Mouse (Mus musculus) midbrain, embryonic 13.5 days (tissue): ENCODE results near the gene Gm3415. TPM values are rescaled to one million over a fixed set of nuclear protein-coding genes. Genes with fewer than 3 reads are reported as not detected.
"Not testable (repeated sequence)": the region's sequence is repeated elsewhere in the genome, so short reads cannot be mapped to it uniquely, and the experiment has no call there.

Experiments used
- ATAC-seq: fragments of 200-750 bp; cut with Nextera tagmentation; 2 replicates; pipeline ENCODE4 v1.8.0; 2017; ENCODE audit warnings: mild to moderate bottlenecking, moderate TSS enrichment, moderate library complexity
- H3K27ac ChIP-seq: fragments of 300-500 bp; sonication (generic); 2 replicates; pipeline ENCODE4 v1.5.1; 2015; ENCODE audit warnings: inconsistent platforms, mild to moderate bottlenecking, moderate library complexity
- H3K27me3 ChIP-seq: fragments of 300-500 bp; sonication (generic); 2 replicates; pipeline ENCODE4 v1.6.1; 2015; ENCODE audit warnings: mild to moderate bottlenecking, inconsistent platforms
- H3K36me3 ChIP-seq: fragments of 300-500 bp; sonication (generic); 2 replicates; pipeline ENCODE4 v1.6.1; 2015; ENCODE audit warnings: mild to moderate bottlenecking, inconsistent platforms
- H3K4me1 ChIP-seq: fragments of 300-500 bp; sonication (generic); replicated peaks from 2 replicates; pipeline ENCODE4 v1.6.1; 2015; ENCODE audit warnings: inconsistent platforms
- H3K4me2 ChIP-seq: fragments of 300-500 bp; sonication (generic); replicated peaks from 2 replicates; pipeline ENCODE4 v1.6.1; 2015; ENCODE audit warnings: moderate library complexity, mild to moderate bottlenecking, inconsistent platforms
- H3K4me3 ChIP-seq: fragments of 300-500 bp; sonication (generic); replicated peaks from 2 replicates; pipeline ENCODE4 v1.5.1; 2015; ENCODE audit warnings: mild to moderate bottlenecking, inconsistent platforms
- H3K9ac ChIP-seq: fragments of 300-500 bp; sonication (generic); replicated peaks from 2 replicates; pipeline ENCODE4 v1.6.1; 2015; ENCODE audit warnings: mild to moderate bottlenecking, inconsistent platforms
- H3K9me3 ChIP-seq: fragments of 300-500 bp; sonication (generic); 2 replicates; pipeline ENCODE4 v1.6.1; 2016; ENCODE audit warnings: mild to moderate bottlenecking, inconsistent platforms
- WGBS: fragments of 180-500 bp; shearing (Covaris S2); methylation state at CpG from one replicate; pipeline ENCODE4 v1.1.7; 2015; 5-methylcytosine and 5-hydroxymethylcytosine counted together
- polyA plus RNA-seq: library from polyadenylated mRNA; unstranded; fragments of >200 nt; fragmentation: Nextera tagmentation; extraction: Ambion mirVana; gene quantifications from 2 replicates; pipeline ENCODE4 v1.2.1, GENCODE M21; 2015

Gm3415 gene
- polyA plus RNA-seq: not detected in 2 replicates

DNA sequence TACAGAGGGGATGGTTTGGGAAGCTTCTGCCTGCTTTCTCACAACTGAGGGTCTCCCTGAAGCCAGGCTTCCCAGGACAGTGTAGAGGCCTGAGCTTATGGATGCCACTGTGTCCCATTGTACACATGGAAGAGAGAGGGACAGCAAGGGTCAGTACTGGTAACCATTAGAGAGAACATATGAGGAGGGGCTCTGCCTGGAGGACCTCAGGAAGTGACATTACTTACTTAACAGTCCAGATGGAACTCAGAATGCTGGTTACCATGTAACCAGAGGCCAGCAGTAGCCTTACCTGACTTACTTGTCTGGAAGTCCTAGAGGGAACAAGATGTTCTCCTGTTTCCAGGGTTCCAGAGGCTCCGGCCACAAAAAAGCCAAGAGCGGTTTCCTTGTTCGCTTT is at the start of gene Gm3415:
Gene Gm3415, plus strand, starts transcription at position 301 of the 400 bp plus-strand sequence.
- not testable (repeated sequence) for H3K9me3 ChIP-seq, H3K4me1 ChIP-seq, ATAC-seq, H3K4me2 ChIP-seq, H3K36me3 ChIP-seq, H3K4me3 ChIP-seq, H3K9ac ChIP-seq, H3K27ac ChIP-seq, H3K27me3 ChIP-seq
- WGBS: no CpG with 5 or more reads among the region's 3 CpGs

DNA sequence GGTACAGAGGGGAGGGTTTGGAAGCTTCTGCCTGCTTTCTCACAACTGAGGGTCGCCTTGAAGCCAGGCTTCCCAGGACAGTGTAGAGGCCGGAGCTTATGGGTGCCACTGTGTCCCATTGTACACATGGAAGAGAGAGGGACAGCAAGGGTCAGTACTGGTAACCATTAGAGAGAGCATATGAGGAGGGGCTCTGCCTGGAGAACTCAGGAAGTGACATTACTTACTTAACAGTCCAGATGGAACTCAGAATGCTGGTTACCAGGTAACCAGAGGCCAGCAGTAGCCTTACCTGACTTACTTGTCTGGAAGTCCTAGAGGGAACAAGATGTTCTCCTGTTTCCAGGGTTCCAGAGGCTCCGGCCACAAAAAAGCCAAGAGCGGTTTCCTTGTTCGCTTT is 42.1 kb upstream of the Gm3415 start, which contains the start of gene Gm3402:
Gene Gm3402, plus strand, starts transcription at position 301 of the 400 bp plus-strand sequence.
- H3K9ac ChIP-seq, H3K4me1 ChIP-seq, H3K27me3 ChIP-seq, H3K9me3 ChIP-seq, H3K4me2 ChIP-seq, H3K36me3 ChIP-seq, H3K27ac ChIP-seq, H3K4me3 ChIP-seq, ATAC-seq: not testable (repeated sequence)
- no CpG with 5 or more reads among the region's 5 CpGs for WGBS

DNA sequence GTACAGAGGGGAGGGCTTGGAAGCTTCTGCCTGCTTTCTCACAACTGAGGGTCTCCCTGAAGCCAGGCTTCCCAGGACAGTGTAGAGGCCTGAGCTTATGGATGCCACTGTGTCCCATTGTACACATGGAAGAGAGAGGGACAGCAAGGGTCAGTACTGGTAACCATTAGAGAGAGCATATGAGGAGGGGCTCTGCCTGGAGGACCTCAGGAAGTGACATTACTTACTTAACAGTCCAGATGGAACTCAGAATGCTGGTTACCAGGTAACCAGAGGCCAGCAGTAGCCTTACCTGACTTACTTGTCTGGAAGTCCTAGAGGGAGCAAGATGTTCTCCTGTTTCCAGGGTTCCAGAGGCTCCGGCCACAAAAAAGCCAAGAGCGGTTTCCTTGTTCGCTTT is 30.4 kb upstream of the Gm3415 start, which contains the start of gene Gm3404:
Gene Gm3404, plus strand, starts transcription at position 301 of the 400 bp plus-strand sequence.
- ATAC-seq, H3K4me2 ChIP-seq, H3K27ac ChIP-seq, H3K27me3 ChIP-seq, H3K9me3 ChIP-seq, H3K9ac ChIP-seq, H3K4me3 ChIP-seq, H3K4me1 ChIP-seq, H3K36me3 ChIP-seq: not testable (repeated sequence)
- WGBS: 84% methylated on average over 3 of the region's 3 CpGs

DNA sequence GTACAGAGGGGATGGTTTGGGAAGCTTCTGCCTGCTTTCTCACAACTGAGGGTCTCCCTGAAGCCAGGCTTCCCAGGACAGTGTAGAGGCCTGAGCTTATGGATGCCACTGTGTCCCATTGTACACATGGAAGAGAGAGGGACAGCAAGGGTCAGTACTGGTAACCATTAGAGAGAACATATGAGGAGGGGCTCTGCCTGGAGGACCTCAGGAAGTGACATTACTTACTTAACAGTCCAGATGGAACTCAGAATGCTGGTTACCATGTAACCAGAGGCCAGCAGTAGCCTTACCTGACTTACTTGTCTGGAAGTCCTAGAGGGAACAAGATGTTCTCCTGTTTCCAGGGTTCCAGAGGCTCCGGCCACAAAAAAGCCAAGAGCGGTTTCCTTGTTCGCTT is 18.6 kb upstream of the Gm3415 start, which contains the start of gene Gm3409:
Gene Gm3409, plus strand, starts transcription at position 301 of the 400 bp plus-strand sequence.
- H3K4me3 ChIP-seq, H3K4me1 ChIP-seq, H3K9ac ChIP-seq, H3K27ac ChIP-seq, H3K4me2 ChIP-seq, H3K9me3 ChIP-seq, H3K36me3 ChIP-seq, H3K27me3 ChIP-seq, ATAC-seq: not testable (repeated sequence)
- WGBS: 90% methylated on average over 3 of the region's 3 CpGs

DNA sequence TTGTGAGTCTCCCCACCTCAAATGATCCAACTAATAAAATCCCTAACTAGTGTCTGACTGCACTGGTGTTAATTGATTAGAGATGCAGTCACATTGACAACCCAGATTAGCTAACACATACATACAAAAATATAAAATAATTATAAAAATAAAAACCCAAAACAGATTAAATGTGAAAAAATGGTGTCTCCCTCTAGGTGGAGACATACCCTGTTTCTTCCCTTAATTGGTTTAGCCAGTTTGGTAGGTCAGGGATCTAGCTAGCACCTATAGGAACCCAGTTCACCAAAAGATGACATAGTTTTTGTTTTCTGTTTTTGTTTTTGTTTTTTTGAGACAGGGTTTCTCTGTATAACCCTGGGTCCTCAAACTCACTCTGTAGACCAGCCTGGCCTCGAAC is 8.3 kb downstream of the Gm3415 start:
- no peaks in the 10 kb centered on the region for H3K27me3 ChIP-seq
- H3K27ac ChIP-seq: no peak overlapping the region
- no peak overlapping the region for H3K4me2 ChIP-seq
- H3K36me3 ChIP-seq: no peaks in the 10 kb centered on the region
- WGBS: 83% methylated on average over 1 of the region's 1 CpGs
- H3K4me1 ChIP-seq: no peaks in the 10 kb centered on the region
- H3K9me3 ChIP-seq: no peaks in the 10 kb centered on the region
- no peak overlapping the region for H3K9ac ChIP-seq
- ATAC-seq: no peak
- no peak overlapping the region for H3K4me3 ChIP-seq

DNA sequence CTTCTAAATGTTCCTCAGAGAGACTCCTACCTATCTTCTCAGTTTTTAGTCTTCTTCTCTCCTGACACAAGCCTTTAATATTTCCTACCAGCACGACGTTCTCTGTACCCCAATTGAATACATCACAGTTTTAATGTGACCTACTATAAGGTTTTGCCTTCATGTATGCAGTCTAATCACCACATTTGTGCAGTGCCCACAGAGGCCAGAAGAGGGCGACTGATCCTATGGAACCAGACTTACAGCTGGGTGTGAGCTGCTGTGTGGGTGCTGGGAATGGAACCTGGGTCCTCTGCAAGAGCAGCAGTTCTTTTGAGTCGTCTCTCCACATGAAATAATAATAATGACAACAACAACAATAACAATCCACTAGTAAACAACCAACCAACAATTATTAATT is 11.1 kb downstream of the Gm3415 start:
- H3K36me3 ChIP-seq: no peaks in the 10 kb centered on the region
- H3K9ac ChIP-seq: no peak overlapping the region
- H3K9me3 ChIP-seq: no peaks in the 10 kb centered on the region
- WGBS: 61% methylated on average over 4 of the region's 4 CpGs
- no peak for ATAC-seq
- no peaks in the 10 kb centered on the region for H3K4me1 ChIP-seq
- no peak overlapping the region for H3K4me2 ChIP-seq
- H3K27me3 ChIP-seq: no peaks in the 10 kb centered on the region
- H3K4me3 ChIP-seq: no peak overlapping the region
- no peak overlapping the region for H3K27ac ChIP-seq

DNA sequence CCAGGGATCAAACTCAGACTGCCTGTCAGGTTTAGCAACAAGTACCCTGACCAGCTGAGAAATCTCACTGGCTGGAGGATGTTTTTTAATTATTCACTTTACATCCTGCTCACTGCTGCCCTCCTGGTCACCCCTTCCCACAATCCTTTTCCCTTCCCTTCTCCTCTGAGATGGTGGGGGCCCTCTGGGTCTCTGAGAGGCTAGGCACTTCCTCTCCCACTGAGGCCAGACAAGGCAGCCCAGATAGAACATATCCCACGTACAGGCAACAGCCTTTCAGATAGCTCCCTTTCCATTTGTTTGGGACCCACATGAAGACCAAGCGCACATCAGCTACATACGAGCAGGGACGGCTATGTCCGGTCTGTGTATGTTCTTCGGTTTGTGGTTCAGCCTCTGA is 14.2 kb downstream of the Gm3415 start:
- not testable (repeated sequence) for H3K9ac ChIP-seq, ATAC-seq, H3K27ac ChIP-seq, H3K9me3 ChIP-seq, H3K27me3 ChIP-seq, H3K4me3 ChIP-seq, H3K36me3 ChIP-seq, H3K4me2 ChIP-seq, H3K4me1 ChIP-seq
- 90% methylated on average over 6 of the region's 6 CpGs for WGBS

DNA sequence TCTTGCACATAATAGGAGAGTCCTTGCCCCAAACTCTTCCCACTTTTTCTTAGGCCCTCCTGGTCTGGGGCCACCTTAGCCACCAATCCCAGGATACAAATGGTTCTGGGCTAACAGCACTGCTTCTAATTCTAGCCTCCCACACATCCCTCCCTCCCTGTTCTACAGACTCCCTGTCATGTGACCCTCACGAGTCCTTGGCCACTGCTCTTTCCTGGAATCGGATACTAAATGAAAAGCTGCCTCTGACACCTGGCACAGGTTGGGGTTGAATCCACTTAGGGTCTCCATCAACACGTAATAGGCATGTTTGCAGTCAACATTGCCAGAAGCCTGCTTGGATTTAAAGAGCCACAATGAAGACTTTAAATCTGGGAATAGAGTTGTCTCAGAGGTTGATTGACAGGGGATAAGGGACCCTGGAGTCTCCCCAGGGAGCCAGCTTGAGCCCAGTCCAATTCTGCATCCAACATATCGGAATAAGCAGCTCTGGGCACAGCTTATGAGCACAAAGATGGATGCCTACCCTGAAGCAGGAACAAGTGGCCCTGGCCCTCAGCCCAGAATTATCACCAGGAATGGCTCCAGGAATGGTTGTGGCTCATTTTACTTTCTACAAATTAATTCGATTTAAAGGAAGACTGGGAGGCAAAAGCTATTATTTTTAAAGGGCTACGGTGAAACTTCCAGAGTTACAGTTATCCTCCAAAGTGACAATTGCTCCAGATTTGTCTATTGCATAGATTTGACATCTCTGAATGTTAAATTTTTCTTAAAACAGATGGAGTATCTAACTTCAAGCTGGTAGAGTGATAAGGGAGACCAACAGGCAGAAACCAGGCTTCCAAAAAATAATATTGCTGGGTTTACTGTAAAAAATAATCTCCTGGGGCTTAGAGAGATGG is 16.1 kb downstream of the Gm3415 start:
- H3K36me3 ChIP-seq, H3K9ac ChIP-seq, H3K4me1 ChIP-seq, H3K4me2 ChIP-seq, H3K27me3 ChIP-seq, H3K4me3 ChIP-seq, H3K27ac ChIP-seq, H3K9me3 ChIP-seq: not testable (repeated sequence)
- ATAC-seq: peak; percentile 53
- 65% methylated on average over 6 of the region's 6 CpGs for WGBS

DNA sequence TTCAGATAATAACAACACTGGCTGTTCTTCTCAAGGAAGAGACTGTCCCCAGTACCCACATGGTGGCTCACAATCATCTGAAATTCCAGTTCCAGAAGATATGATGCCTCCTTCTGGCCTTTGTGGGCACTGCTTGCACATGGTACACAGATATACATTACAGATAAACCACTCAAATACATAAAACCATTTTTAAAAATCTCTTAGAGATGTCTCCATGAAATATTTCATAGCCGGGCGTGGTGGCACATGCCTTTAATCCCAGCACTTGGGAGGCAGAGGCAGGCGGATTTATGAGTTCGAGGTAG is 16.8 kb downstream of the Gm3415 start:
- H3K9me3 ChIP-seq, H3K9ac ChIP-seq, H3K4me2 ChIP-seq, H3K36me3 ChIP-seq, H3K4me1 ChIP-seq, H3K4me3 ChIP-seq, H3K27ac ChIP-seq, H3K27me3 ChIP-seq, ATAC-seq: not testable (repeated sequence)
- 92% methylated on average over 4 of the region's 4 CpGs for WGBS

DNA sequence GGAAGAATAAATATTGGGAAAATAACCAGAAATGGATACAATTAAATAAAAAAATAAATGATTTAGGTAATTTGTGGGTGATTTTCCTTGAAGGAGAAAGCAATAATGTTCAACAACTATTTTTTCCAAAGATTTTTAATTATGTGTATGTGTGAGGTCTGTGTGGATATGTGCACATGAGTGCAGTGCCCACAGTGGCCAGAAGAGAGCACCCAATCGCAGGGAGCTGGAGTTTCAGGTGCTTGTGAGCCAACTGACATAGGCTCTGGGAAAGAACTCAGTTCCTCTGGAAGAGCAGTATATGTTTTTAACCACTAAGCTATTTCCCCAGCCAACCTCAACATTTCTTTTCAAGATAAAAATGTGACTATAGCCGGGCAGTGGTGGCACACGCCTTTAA is 20.7 kb downstream of the Gm3415 start:
- Histone ChIP-seq H3K36me3 (no peaks in the 10 kb centered on the region), H3K4me2 (no peak overlapping the region), H3K4me1 (no peaks in the 10 kb centered on the region), H3K4me3 (no peak overlapping the region), H3K27ac (no peak overlapping the region), H3K9ac (no peak overlapping the region), H3K9me3 (no peaks in the 10 kb centered on the region), H3K27me3 (no peaks in the 10 kb centered on the region)
- ATAC-seq: no peak
- 90% methylated on average over 3 of the region's 3 CpGs for WGBS

DNA sequence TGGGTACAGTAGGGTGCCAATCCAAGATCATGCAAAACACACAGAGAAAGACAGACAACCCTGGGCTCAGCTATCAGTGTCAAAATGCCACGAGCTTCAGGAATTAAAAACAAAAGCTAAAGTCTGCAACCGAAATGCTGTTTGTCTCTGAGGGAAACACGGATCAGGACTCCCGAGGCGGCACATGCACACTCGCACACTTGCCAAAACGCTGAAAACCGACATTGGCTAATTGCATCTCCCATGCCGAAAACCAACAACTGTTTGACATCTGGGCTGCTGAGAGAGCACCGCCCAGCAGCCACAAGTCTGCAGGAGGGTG is 28.2 kb downstream of the Gm3415 start:
- peaks cover 58% of the 10 kb centered on the region for H3K27me3 ChIP-seq
- H3K4me2 ChIP-seq: peak overlapping the region; percentile 90
- peaks cover 13% of the 10 kb centered on the region for H3K4me1 ChIP-seq
- no peaks in the 10 kb centered on the region for H3K9me3 ChIP-seq
- H3K27ac ChIP-seq: no peak overlapping the region
- 11% methylated on average over 10 of the region's 10 CpGs for WGBS
- peak overlapping the region; percentile 75 for H3K9ac ChIP-seq
- H3K36me3 ChIP-seq: no peaks in the 10 kb centered on the region
- no peak for ATAC-seq
- H3K4me3 ChIP-seq: peak overlapping the region; percentile 62

DNA sequence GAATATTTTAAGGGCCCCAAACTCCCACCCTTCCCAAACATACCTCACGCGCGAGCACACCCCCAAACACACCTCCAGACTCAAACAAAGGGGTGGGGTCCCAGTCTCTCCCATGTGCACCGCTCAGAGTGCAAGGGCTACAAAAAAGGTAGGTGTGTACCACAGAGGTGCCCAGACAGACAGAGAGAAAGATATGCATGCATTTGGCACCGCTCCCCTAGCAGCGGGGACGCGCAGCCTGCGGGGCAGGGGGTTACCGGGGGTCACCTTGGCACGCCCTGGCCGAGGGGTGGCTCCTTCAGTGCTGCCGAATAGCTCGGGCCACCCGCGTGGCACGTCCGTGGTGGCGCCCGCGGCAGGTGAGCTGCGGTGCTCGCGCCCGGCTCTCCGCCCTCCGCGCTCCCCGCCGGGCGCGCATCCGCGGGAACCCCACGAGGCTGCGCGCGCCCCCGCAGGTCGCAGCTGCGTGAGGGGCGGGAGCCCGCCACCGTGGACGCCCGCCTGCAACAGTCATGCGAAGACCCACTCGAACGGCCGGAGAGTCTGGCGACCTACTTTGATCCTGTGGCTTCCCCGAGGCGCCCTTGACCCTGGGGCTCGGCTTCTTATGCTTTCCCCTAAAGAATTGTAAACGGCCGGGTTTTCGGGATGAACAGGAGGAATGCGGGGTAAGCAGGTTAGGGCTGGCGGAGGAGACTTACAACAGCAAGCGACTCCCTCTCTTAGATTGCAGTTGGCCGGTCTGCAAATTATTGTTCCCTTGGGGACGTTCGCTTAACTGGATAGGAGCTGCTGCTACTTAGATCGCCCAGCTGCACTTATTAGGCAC is 28.8 kb downstream of the Gm3415 start, which contains the start of gene Gpr12:
Gene Gpr12, minus strand, starts transcription at position 762 of the 829 bp plus-strand sequence.
- Histone ChIP-seq H3K27ac (no peak within 1 kb of the TSS), H3K27me3 (peaks cover 64% of the 10 kb centered on the region), H3K9ac (peak within 1 kb of the TSS; percentile 75), H3K4me3 (peak within 1 kb of the TSS; percentile 62), H3K9me3 (no peaks in the 10 kb centered on the region; the same call in 1 of the 2 replicates), H3K4me2 (peak within 1 kb of the TSS; percentile 90), H3K4me1 (peaks cover 13% of the 10 kb centered on the region), H3K36me3 (no peaks in the 10 kb centered on the region)
- peak; percentile 80 for ATAC-seq
- under 1% methylated on average over 63 of the region's 64 CpGs for WGBS
